Comparison of ENCODE assay signal across 8 mouse cellular contexts in the genomic region with DNA sequence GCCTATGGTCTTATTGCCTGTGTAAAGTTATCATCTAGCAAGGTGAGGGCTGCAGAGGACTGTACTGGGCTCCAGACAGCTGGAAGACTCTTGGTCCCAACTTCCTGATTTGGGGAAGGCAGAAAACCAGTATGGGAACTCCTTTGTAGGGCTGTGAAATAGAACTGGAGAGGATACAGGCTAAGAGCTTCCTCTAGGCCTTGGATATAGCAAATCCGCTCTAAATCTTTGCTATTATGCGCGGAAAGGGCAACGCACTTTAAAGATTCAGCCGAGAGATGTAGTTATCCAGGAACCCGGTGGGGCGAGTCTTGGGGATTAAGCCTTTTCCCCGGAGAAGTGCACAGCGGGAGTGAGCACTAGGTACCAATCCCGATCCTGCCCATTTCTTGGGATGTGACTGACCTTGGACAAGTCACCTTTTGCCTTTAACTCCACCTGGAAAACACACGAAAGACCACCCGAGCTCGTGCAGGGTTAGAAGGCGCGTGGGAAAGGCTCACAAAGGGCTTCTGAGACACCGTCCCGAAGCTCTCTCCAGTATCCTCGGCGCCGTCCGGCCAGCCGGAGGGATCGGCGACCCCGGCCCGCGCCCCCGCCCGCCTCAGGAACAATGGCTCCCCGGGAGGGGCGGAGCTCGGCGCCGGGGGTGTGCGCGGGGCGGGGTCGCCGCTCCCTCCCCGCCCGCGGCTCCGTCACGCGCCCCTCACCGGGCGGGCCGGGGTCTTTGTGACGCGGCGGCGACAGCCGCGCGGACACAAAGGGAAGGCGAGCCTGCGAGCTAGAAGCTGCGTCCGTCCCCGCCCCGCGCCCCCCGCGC. TPM values are rescaled to one million over a fixed set of nuclear protein-coding genes. Genes with fewer than 3 reads are reported as not detected.
DNase-seq lines count a peak whose midpoint lies in the region; ATAC-seq and TF ChIP-seq lines count a peak whose summit lies in the region.

A gene (plus strand): TSS at position 754 of the 820 bp plus-strand sequence.

- peak within 1 kb of the TSS; percentile 88 for H3K4me2 ChIP-seq in forebrain, embryonic 13.5 days
- H3K4me2 ChIP-seq in limb, embryonic 13.5 days (replicated peaks), result peak within 1 kb of the TSS; percentile 90
- peak within 1 kb of the TSS; percentile 90 for H3K4me2 ChIP-seq in midbrain, postnatal 0 days (ENCODE audit: low read depth, low read length, poor library complexity, severe bottlenecking)

- H3K9ac ChIP-seq in forebrain, embryonic 13.5 days, result peak within 1 kb of the TSS; percentile 99
- peak within 1 kb of the TSS; percentile 93 for H3K9ac ChIP-seq in limb, embryonic 13.5 days
- peak within 1 kb of the TSS; percentile 95 for H3K9ac ChIP-seq in midbrain, postnatal 0 days (replicated peaks; ENCODE audit: low read length, poor library complexity, severe bottlenecking)

- peak within 1 kb of the TSS; percentile 52 for H3K4me3 ChIP-seq in cerebellum, adult 2 months (replicated peaks; ENCODE audit: insufficient read depth, low read depth, low read length)
- H3K4me3 ChIP-seq in forebrain, embryonic 13.5 days, result peak within 1 kb of the TSS; percentile 88
- peak within 1 kb of the TSS; percentile 93 for H3K4me3 ChIP-seq in limb, embryonic 13.5 days
- peak within 1 kb of the TSS; percentile 96 for H3K4me3 ChIP-seq in midbrain, postnatal 0 days (ENCODE audit: low read depth, low read length)

- peaks cover 2% of the 10 kb centered on the region; the same call in 1 of the 2 replicates for H3K27me3 ChIP-seq in cerebellum, adult 2 months (ENCODE audit: control insufficient read depth, insufficient read depth, low read length)
- no peaks in the 10 kb centered on the region for H3K27me3 ChIP-seq in forebrain, embryonic 13.5 days
- H3K27me3 ChIP-seq in limb, embryonic 13.5 days, result peaks cover 4% of the 10 kb centered on the region; the same call in 1 of the 2 replicates
- H3K27me3 ChIP-seq in midbrain, postnatal 0 days (ENCODE audit: insufficient read depth, low read length), result no peaks in the 10 kb centered on the region

- peak; percentile 85 for ATAC-seq in forebrain, embryonic 13.5 days
- ATAC-seq in limb, embryonic 13.5 days (ENCODE audit: low FRiP score, low read depth), result peak; percentile 86
- ATAC-seq in midbrain, postnatal 0 days (ENCODE audit: low FRiP score), result peak; percentile 84
- no peak for ATAC-seq in inflammation-experienced regulatory T-cells, adult 6 months

- peaks cover 5% of the 10 kb centered on the region; the same call in 1 of the 2 replicates for H3K4me1 ChIP-seq in cerebellum, adult 2 months (ENCODE audit: control insufficient read depth, insufficient read depth, low read length)
- H3K4me1 ChIP-seq in forebrain, embryonic 13.5 days, result peaks cover 49% of the 10 kb centered on the region
- peaks cover 10% of the 10 kb centered on the region for H3K4me1 ChIP-seq in limb, embryonic 13.5 days
- peaks cover 2% of the 10 kb centered on the region; the same call in 1 of the 2 replicates for H3K4me1 ChIP-seq in midbrain, postnatal 0 days (ENCODE audit: insufficient read depth, low read length)

- H3K9me3 ChIP-seq in forebrain, embryonic 13.5 days (replicated peaks), result no peaks in the 10 kb centered on the region
- 0 out of 2 replicates have a peak, but pooled peaks cover 3% of the 10 kb centered on the region for H3K9me3 ChIP-seq in limb, embryonic 13.5 days
- no peaks in the 10 kb centered on the region for H3K9me3 ChIP-seq in midbrain, postnatal 0 days (ENCODE audit: low read length)

- TF ChIP-seq POLR2A in cerebellum, adult 2 months (IDR thresholded peaks at IDR 0.05; ENCODE audit: borderline replicate concordance, insufficient read depth, low read length), result no peak

- peaks cover 5% of the 10 kb centered on the region; the same call in 1 of the 2 replicates for H3K36me3 ChIP-seq in forebrain, embryonic 13.5 days (ENCODE audit: poor library complexity, severe bottlenecking)
- no peaks in the 10 kb centered on the region for H3K36me3 ChIP-seq in limb, embryonic 13.5 days
- no peaks in the 10 kb centered on the region for H3K36me3 ChIP-seq in midbrain, postnatal 0 days (ENCODE audit: insufficient read depth, low read length)

- TF ChIP-seq CTCF in cerebellum, adult 2 months (IDR thresholded peaks at IDR 0.05; ENCODE audit: borderline replicate concordance, insufficient read depth, low read depth, low read length), result no peak
- TF ChIP-seq CTCF in midbrain, postnatal 0 days (IDR thresholded peaks at IDR 0.05), result no peak

- whole genome bisulfite sequencing in cerebellum, adult 2 months, result 4% methylated on average over 60 of the region's 64 CpGs
- WGBS in forebrain, embryonic 13.5 days, result under 1% methylated on average over 29 of the region's 64 CpGs
- 1% methylated on average over 42 of the region's 64 CpGs for WGBS in limb, embryonic 13.5 days
- under 1% methylated on average over 51 of the region's 64 CpGs for WGBS in midbrain, postnatal 0 days

- peak within 1 kb of the TSS; percentile 43; the same call in 1 of the 2 replicates for H3K27ac ChIP-seq in cerebellum, adult 2 months (ENCODE audit: insufficient read depth, low read length)
- peak within 1 kb of the TSS; percentile 97 for H3K27ac ChIP-seq in forebrain, embryonic 13.5 days
- peak within 1 kb of the TSS; percentile 93 for H3K27ac ChIP-seq in limb, embryonic 13.5 days
- peak within 1 kb of the TSS; percentile 95 for H3K27ac ChIP-seq in midbrain, postnatal 0 days (ENCODE audit: low read depth, low read length)

- DNase-seq in cerebellum, adult 2 months, result peak in 1 of 2 experiments; percentile 22
- no peak for DNase-seq in cerebellum, adult 9-10 months
- peak; percentile 42 for DNase-seq in WW6 (ENCODE audit: low read depth, low spot score)
- DNase-seq in hindlimb bud, embryonic 11.5 days (ENCODE audit: extremely low spot score, low read depth, low spot score), result peak; percentile 58
- DNase-seq in midbrain, postnatal 0 days (ENCODE audit: low spot score), result peak; percentile 84

RNA-seq across cellular contexts. Expression of the gene that starts here (rescaled TPM):
- polyA plus RNA-seq in cerebellum, adult 2 months (2012; rRNA removed), result 60.1 and 74.5 TPM in 2 replicates
- 76.9 and 117 TPM in 2 replicates for polyA plus RNA-seq in forebrain, embryonic 13.5 days (2015; fragmentation: Nextera tagmentation; extraction: Ambion mirVana)
- 65.1 and 72.1 TPM in 2 replicates for polyA plus RNA-seq in limb, embryonic 13.5 days (2015; fragmentation: Nextera tagmentation; extraction: Ambion mirVana)
- 320 and 385 TPM in 2 replicates for total RNA-seq in midbrain, postnatal 0 days (2014; rRNA removed)
- polyA plus RNA-seq in midbrain, postnatal 0 days (2015; fragmentation: Nextera tagmentation; extraction: Ambion mirVana), result 217 and 228 TPM in 2 replicates
- polyA plus RNA-seq in inflammation-experienced regulatory T-cells, adult 6 months (2017; shearing (Covaris generic)), result not detected

Comparison
In these comparisons a context has a peak if more than half of its experiments do, and no peak if none do; other contexts are left out.
1. RNA of the gene that starts here (polyA plus RNA-seq): 217 to 228 TPM in midbrain, postnatal 0 days, 76.9 to 117 TPM in forebrain, embryonic 13.5 days, 60.1 to 74.5 TPM in cerebellum, adult 2 months and 65.1 to 72.1 TPM in limb, embryonic 13.5 days; not detected in inflammation-experienced regulatory T-cells, adult 6 months; every median in the first group is over 10 times any median in the second.
2. H3K27ac ChIP-seq: peak in every context shown above with its lines; median percentile 97 in forebrain, embryonic 13.5 days; 95 in midbrain, postnatal 0 days; 93 in limb, embryonic 13.5 days; 43 in cerebellum, adult 2 months.
3. Peak in every context shown above with its lines, with median percentiles within 50 percentile points of each other: H3K4me3 ChIP-seq, H3K4me2 ChIP-seq and H3K9ac ChIP-seq.